Mouse (Mus musculus) CH12.LX (cell line): Measurements from ENCODE around the gene Tlx1. TPM values are rescaled to one million over a fixed set of nuclear protein-coding genes. Genes with fewer than 3 reads are reported as not detected.

Experiments
- DNase-seq: peaks from one replicate; pipeline ENCODE4 v3.0.0-alpha.2; 2013; ENCODE audit errors: extremely low read depth
- H3K27ac ChIP-seq: 2 replicates; pipeline ENCODE4 v1.5.1; 2012; ENCODE audit warnings: low read depth, mild to moderate bottlenecking, control low read depth, moderate library complexity; ENCODE audit not compliant: insufficient read depth
- H3K27me3 ChIP-seq: replicated peaks from 2 replicates; pipeline ENCODE3; 2012; ENCODE audit warnings: inconsistent platforms
- H3K36me3 ChIP-seq, 2 experiments: replicated peaks in 1 of 2; 2 replicates each; pipeline versions ENCODE3 to v1.6.1; 2012; ENCODE audit warnings: inconsistent platforms in 1 of 2, low read length in 1 of 2, mild to moderate bottlenecking in 1 of 2, mixed read lengths in 1 of 2, moderate library complexity in 1 of 2; ENCODE audit not compliant: control insufficient read depth in 1 of 2, insufficient read depth in 1 of 2
- H3K4me1 ChIP-seq, 2 experiments: 2 replicates each; pipeline ENCODE4 v1.6.1; 2012; ENCODE audit warnings: inconsistent platforms in 1 of 2, moderate library complexity in 1 of 2; ENCODE audit not compliant: insufficient read depth in 2 of 2, control insufficient read depth in 1 of 2
- H3K4me2 ChIP-seq: 2 replicates; pipeline ENCODE4 v1.6.1; 2012; ENCODE audit warnings: low read depth, mild to moderate bottlenecking, control low read depth; ENCODE audit not compliant: poor library complexity, insufficient read depth, severe bottlenecking
- H3K4me3 ChIP-seq, 3 experiments: fragments of 150-350 bp in 1 of 3; sonication (generic) in 1 of 3; replicated peaks in 1 of 3; 2 replicates each; pipeline versions ENCODE3 to v1.5.1; 2011 to 2012; ENCODE audit warnings: low read depth in 2 of 3, low read length in 2 of 3, mild to moderate bottlenecking in 2 of 3, moderate library complexity in 2 of 3, control low read depth in 1 of 3, improper control_type of control experiment in 1 of 3, inconsistent platforms in 1 of 3, mixed read lengths in 1 of 3; ENCODE audit not compliant: poor library complexity in 1 of 3
- H3K79me2 ChIP-seq: replicated peaks from 2 replicates; pipeline ENCODE4 v1.6.1; 2012; ENCODE audit warnings: mild to moderate bottlenecking, moderate library complexity; ENCODE audit not compliant: control insufficient read depth, poor library complexity, insufficient read depth, severe bottlenecking; ENCODE audit errors: extremely low read depth
- H3K9ac ChIP-seq: 2 replicates; pipeline ENCODE4 v1.6.1; 2012; ENCODE audit warnings: low read depth, mild to moderate bottlenecking, control low read depth, moderate library complexity; ENCODE audit not compliant: insufficient read depth
- H3K9me3 ChIP-seq: replicated peaks from 2 replicates; pipeline ENCODE3; 2012; ENCODE audit warnings: low read length, inconsistent platforms, mixed read lengths
- BHLHE40 ChIP-seq: IDR thresholded peaks from 2 replicates; pipeline ENCODE4 v1.6.1; 2011; ENCODE audit warnings: mild to moderate bottlenecking, low read depth, low read length, improper control_type of control experiment
- CTCF ChIP-seq, 2 experiments: IDR thresholded peaks in 1 of 2; conservative IDR thresholded peaks in 1 of 2; 2 replicates each; pipeline ENCODE4 v1.5.1; 2011 to 2012; ENCODE audit warnings: low read depth in 2 of 2, low read length in 2 of 2, improper control_type of control experiment in 1 of 2, inconsistent platforms in 1 of 2, mild to moderate bottlenecking in 1 of 2, moderate library complexity in 1 of 2
- ELF1 ChIP-seq: IDR thresholded peaks from 2 replicates; pipeline ENCODE4 v1.6.1; 2014; ENCODE audit warnings: low read depth, mild to moderate bottlenecking, inconsistent platforms, low read length, improper control_type of control experiment
- EP300 ChIP-seq: IDR thresholded peaks from 2 replicates; pipeline ENCODE4 v1.6.1; 2011; ENCODE audit warnings: low read length, improper control_type of control experiment
- GABPA ChIP-seq: IDR thresholded peaks from 2 replicates; pipeline ENCODE4 v1.6.1; 2012; ENCODE audit warnings: low read depth, low read length, improper control_type of control experiment, inconsistent platforms; ENCODE audit not compliant: insufficient replicate concordance
- HCFC1 ChIP-seq: IDR thresholded peaks from 2 replicates; pipeline ENCODE4 v1.6.1; 2012; ENCODE audit warnings: low read depth, mild to moderate bottlenecking, inconsistent platforms, low read length, improper control_type of control experiment
- IRF4 ChIP-seq: IDR thresholded peaks from 2 replicates; pipeline ENCODE4 v1.6.1; 2014; ENCODE audit warnings: low read depth, mild to moderate bottlenecking, inconsistent platforms, low read length, improper control_type of control experiment
- JUN ChIP-seq: IDR thresholded peaks from 2 replicates; pipeline ENCODE4 v1.6.1; 2011; ENCODE audit warnings: low read depth, mild to moderate bottlenecking, low read length, improper control_type of control experiment, moderate library complexity; ENCODE audit not compliant: insufficient read depth
- JUND ChIP-seq: conservative IDR thresholded peaks from 2 replicates; pipeline ENCODE4 v1.6.1; 2011; ENCODE audit warnings: low read depth, low read length, improper control_type of control experiment
- KAT2A ChIP-seq: IDR thresholded peaks from 2 replicates; pipeline ENCODE4 v1.6.1; 2012; ENCODE audit warnings: low read length, improper control_type of control experiment, inconsistent platforms; ENCODE audit not compliant: insufficient replicate concordance
- MAFK ChIP-seq: IDR thresholded peaks from 2 replicates; pipeline ENCODE4 v1.6.1; 2011; ENCODE audit warnings: low read length, improper control_type of control experiment; ENCODE audit not compliant: insufficient replicate concordance
- MAX ChIP-seq: IDR thresholded peaks from 2 replicates; pipeline ENCODE4 v1.6.1; 2011; ENCODE audit warnings: low read length, improper control_type of control experiment
- MAZ ChIP-seq: IDR thresholded peaks from 2 replicates; pipeline ENCODE4 v1.6.1; 2012; ENCODE audit warnings: low read depth, mild to moderate bottlenecking, inconsistent platforms, low read length, improper control_type of control experiment, moderate library complexity
- MYC ChIP-seq: IDR thresholded peaks from 2 replicates; pipeline ENCODE4 v1.6.1; 2011; ENCODE audit warnings: low read depth, mild to moderate bottlenecking, improper control_type of control experiment, low read length
- NELFE ChIP-seq: IDR thresholded peaks from 2 replicates; pipeline ENCODE4 v1.6.1; 2011; ENCODE audit warnings: low read depth, low read length, improper control_type of control experiment
- PAX5 ChIP-seq: IDR thresholded peaks from 2 replicates; pipeline ENCODE4 v1.6.1; 2012; ENCODE audit warnings: low read length, inconsistent platforms, mixed read lengths
- RCOR1 ChIP-seq: conservative IDR thresholded peaks from 2 replicates; pipeline ENCODE4 v1.6.1; 2012; ENCODE audit warnings: low read depth, mild to moderate bottlenecking, inconsistent platforms, low read length, improper control_type of control experiment
- SIN3A ChIP-seq: IDR thresholded peaks from 2 replicates; pipeline ENCODE4 v1.6.1; 2012; ENCODE audit warnings: low read length, improper control_type of control experiment, inconsistent platforms
- TBP ChIP-seq: conservative IDR thresholded peaks from 2 replicates; pipeline ENCODE4 v1.6.1; 2011; ENCODE audit warnings: low read depth, low read length, improper control_type of control experiment
- TCF12 ChIP-seq: IDR thresholded peaks from 2 replicates; pipeline ENCODE4 v1.6.1; 2014; ENCODE audit warnings: low read depth, mild to moderate bottlenecking, inconsistent platforms, low read length, improper control_type of control experiment
- UBTF ChIP-seq: IDR thresholded peaks from 2 replicates; pipeline ENCODE4 v1.6.1; 2012; ENCODE audit warnings: low read depth, mild to moderate bottlenecking, inconsistent platforms, low read length, improper control_type of control experiment, moderate library complexity
- USF2 ChIP-seq: conservative IDR thresholded peaks from 2 replicates; pipeline ENCODE4 v1.6.1; 2011; ENCODE audit warnings: low read depth, low read length, improper control_type of control experiment
- ZKSCAN1 ChIP-seq: IDR thresholded peaks from 2 replicates; pipeline ENCODE4 v1.6.1; 2012; ENCODE audit warnings: low read depth, inconsistent platforms, low read length, improper control_type of control experiment, borderline replicate concordance
- ZNF384 ChIP-seq: IDR thresholded peaks from 2 replicates; pipeline ENCODE4 v1.6.1; 2012; ENCODE audit warnings: low read depth, low read length, improper control_type of control experiment, inconsistent platforms
- dilution Hi-C: fragments of 300-500 bp; cut with MboI; formaldehyde crosslinking; loops from 2 replicates; pipeline ENCODE4 v1.14.3; 2020; ENCODE audit warnings: low sequenced_read_pairs; ENCODE audit not compliant: extremely low pct_unique_long_range_greater_than_20kb, extremely low pct_ligation_motif_present
- in situ Hi-C: fragments of 300-500 bp; cut with MboI; formaldehyde crosslinking; loops from 3 replicates; pipeline ENCODE4 v1.14.3; 2019; ENCODE audit warnings: low sequenced_read_pairs, low pct_ligation_motif_present, low pct_unique_long_range_greater_than_20kb, mixed read lengths
- polyA plus RNA-seq: library from polyadenylated mRNA; unstranded; fragments of >175 nt; gene quantifications from 2 replicates; pipeline ENCODE4 v1.2.1, GENCODE M21; 2012; ENCODE audit warnings: low read depth; ENCODE audit not compliant: insufficient read length
- total RNA-seq, 2 experiments: library from RNA; depleted of rRNA; stranded (reverse); fragments of 300-350 nt in 1 of 2; fragments of >200 nt in 1 of 2; gene quantifications; 2 replicates each; pipeline ENCODE4 v1.2.3; 2012 to 2014

Tlx1 gene
- not detected in 2 replicates for total RNA-seq (2012; rRNA removed)
- total RNA-seq (2014; rRNA removed), result not detected in 2 replicates
- polyA plus RNA-seq, result not detected in 2 replicates

- TF ChIP-seq RCOR1 (no peak), EP300 (no peak), JUN (no peak), MAZ (no peak), NELFE (no peak), IRF4 (no peak), ZNF384 (no peak), JUND (no peak), UBTF (no peak), ELF1 (no peak), HCFC1 (no peak), MAFK (no peak), ZKSCAN1 (no peak), SIN3A (no peak), CTCF (conservative IDR thresholded peaks at IDR 0.05 in 1 of 2, IDR thresholded peaks at IDR 0.05 in 1 of 2; ENCODE audit: low read depth in 2 of 2, low read length in 2 of 2) (no peak), BHLHE40 (no peak), TBP (no peak), MAX (no peak), MYC (no peak), TCF12 (no peak)
- H3K9ac ChIP-seq, result no peak within 1 kb of the TSS
- in situ Hi-C loops, result loop anchor here (10.0 kb wide), 1 partner anchor 96 kb away; no protein-coding TSS in a partner anchor
- no peaks in the 10 kb centered on the region for H3K9me3 ChIP-seq
- peaks cover 0 to 3% of the 10 kb centered on the region in 2 experiments; a peak in 1 of 4 replicates for H3K4me1 ChIP-seq
- H3K36me3 ChIP-seq, result no peaks in the 10 kb centered on the region
- DNase-seq, result no peak
- H3K4me3 ChIP-seq, result no peak within 1 kb of the TSS
- H3K4me2 ChIP-seq, result no peak within 1 kb of the TSS
- no peak within 1 kb of the TSS for H3K27ac ChIP-seq
- H3K79me2 ChIP-seq, result no peaks in the 10 kb centered on the region
- peaks cover 72% of the 10 kb centered on the region for H3K27me3 ChIP-seq
- dilution Hi-C loops, result no loop called here
Observed at GRCm38 (mm10) chr19:45150490-45151181, at the start of gene Tlx1. Tlx1 (plus strand) TSS chr19:45150680.

- Histone ChIP-seq H3K79me2 (no peaks in the 10 kb centered on the region), H3K4me2 (no peak overlapping the region), H3K4me3 (no peak overlapping the region), H3K9ac (no peak overlapping the region), H3K27me3 (peaks cover 86% of the 10 kb centered on the region), H3K9me3 (peaks cover 2% of the 10 kb centered on the region), H3K4me1 (no peaks in the 10 kb centered on the region), H3K36me3 (no peaks in the 10 kb centered on the region), H3K27ac (no peak overlapping the region)
- dilution Hi-C loops, result no loop called here
- in situ Hi-C loops, result no loop called here
- no peak for DNase-seq
- TF ChIP-seq ELF1, result no peak
- TF ChIP-seq UBTF, result no peak
- TF ChIP-seq KAT2A, result no peak
- no peak for TF ChIP-seq EP300
- no peak for TF ChIP-seq GABPA
- no peak for TF ChIP-seq JUN
- no peak for TF ChIP-seq TBP
- no peak for TF ChIP-seq CTCF (conservative IDR thresholded peaks at IDR 0.05 in 1 of 2, IDR thresholded peaks at IDR 0.05 in 1 of 2; ENCODE audit: low read depth in 2 of 2, low read length in 2 of 2)
- TF ChIP-seq PAX5, result no peak
- TF ChIP-seq USF2, result no peak
Observed at GRCm38 (mm10) chr19:45105591-45105990, 44.9 kb upstream of the Tlx1 start.
